Mouse (Mus musculus) MEL (cell line): Measurements from ENCODE around the gene Slc9a3r1. TPM values are rescaled to one million over a fixed set of nuclear protein-coding genes. Genes with fewer than 3 reads are reported as not detected.
A peak's percentile ranks its signal among the peaks of the same experiment; 100 is the strongest.

ENCODE experiments used
- DNase-seq: peaks from one replicate; pipeline ENCODE4 v3.0.0; 2011; ENCODE audit warnings: low read depth, low spot score
- H3K27ac ChIP-seq: 2 replicates; pipeline ENCODE4 v1.5.1; 2012; ENCODE audit warnings: low read depth, mild to moderate bottlenecking, control low read depth, low read length, moderate library complexity; ENCODE audit not compliant: control insufficient read depth
- H3K27me3 ChIP-seq, 2 experiments: fragments of 150-350 bp in 1 of 2; sonication (generic) in 1 of 2; 2 replicates each; pipeline ENCODE4 v1.6.1; 2012; ENCODE audit warnings: low read length in 2 of 2, mild to moderate bottlenecking in 2 of 2, improper control_type of control experiment in 1 of 2, moderate library complexity in 1 of 2; ENCODE audit not compliant: insufficient read depth in 2 of 2, control insufficient read depth in 1 of 2
- H3K36me3 ChIP-seq, 2 experiments: 2 replicates each; pipeline ENCODE4 v1.6.1; 2012 to 2014; ENCODE audit warnings: low read length in 2 of 2, improper control_type of control experiment in 1 of 2, inconsistent platforms in 1 of 2, mild to moderate bottlenecking in 1 of 2; ENCODE audit not compliant: insufficient read depth in 2 of 2, control insufficient read depth in 1 of 2
- H3K4me1 ChIP-seq, 2 experiments: fragments of 150-350 bp in 1 of 2; sonication (generic) in 1 of 2; 2 replicates each; pipeline ENCODE4 v1.6.1; 2012; ENCODE audit warnings: low read length in 2 of 2, improper control_type of control experiment in 1 of 2, mild to moderate bottlenecking in 1 of 2; ENCODE audit not compliant: insufficient read depth in 2 of 2, control insufficient read depth in 1 of 2
- H3K4me3 ChIP-seq, 2 experiments: fragments of 150-350 bp in 1 of 2; sonication (generic) in 1 of 2; 2 replicates each; pipeline ENCODE4 v1.5.1; 2012; ENCODE audit warnings: low read depth in 2 of 2, low read length in 2 of 2, mild to moderate bottlenecking in 2 of 2, moderate library complexity in 2 of 2, control low read depth in 1 of 2, improper control_type of control experiment in 1 of 2; ENCODE audit not compliant: control insufficient read depth in 1 of 2, insufficient read depth in 1 of 2
- H3K79me2 ChIP-seq: 2 replicates; pipeline ENCODE4 v1.6.1; 2012; ENCODE audit warnings: mild to moderate bottlenecking, low read length, moderate library complexity; ENCODE audit not compliant: control insufficient read depth, poor library complexity, insufficient read depth
- H3K9ac ChIP-seq: 2 replicates; pipeline ENCODE4 v1.6.1; 2012; ENCODE audit warnings: low read depth, mild to moderate bottlenecking, control low read depth, low read length, moderate library complexity; ENCODE audit not compliant: control insufficient read depth, poor library complexity, severe bottlenecking
- H3K9me3 ChIP-seq: fragments of 150-350 bp; sonication (generic); replicated peaks from 2 replicates; pipeline ENCODE4 v1.6.1; 2012; ENCODE audit warnings: mild to moderate bottlenecking, low read length, improper control_type of control experiment, moderate library complexity; ENCODE audit not compliant: insufficient read depth
- BHLHE40 ChIP-seq: IDR thresholded peaks from 2 replicates; pipeline ENCODE4 v1.6.1; 2012; ENCODE audit warnings: low read depth, mild to moderate bottlenecking, inconsistent platforms, low read length, improper control_type of control experiment, borderline replicate concordance
- CTCF ChIP-seq, 3 experiments: IDR thresholded peaks in 2 of 3; conservative IDR thresholded peaks in 1 of 3; 2 replicates each; pipeline ENCODE4 v1.5.1; 2011 to 2012; ENCODE audit warnings: low read length in 3 of 3, low read depth in 2 of 3, mild to moderate bottlenecking in 2 of 3, improper control_type of control experiment in 1 of 3, inconsistent platforms in 1 of 3, mixed read lengths in 1 of 3, moderate library complexity in 1 of 3; ENCODE audit not compliant: control insufficient read depth in 1 of 3, insufficient read depth in 1 of 3, poor library complexity in 1 of 3, severe bottlenecking in 1 of 3
- ELF1 ChIP-seq: IDR thresholded peaks from 2 replicates; pipeline ENCODE4 v1.6.1; 2014; ENCODE audit warnings: low read depth, mild to moderate bottlenecking, inconsistent platforms, low read length, improper control_type of control experiment, moderate library complexity
- EP300 ChIP-seq, 2 experiments: IDR thresholded peaks; 2 replicates each; pipeline ENCODE4 v1.6.1; 2011; ENCODE audit warnings: improper control_type of control experiment in 2 of 2, low read length in 2 of 2, low read depth in 1 of 2, mild to moderate bottlenecking in 1 of 2
- GABPA ChIP-seq: IDR thresholded peaks from 2 replicates; pipeline ENCODE4 v1.6.1; 2012; ENCODE audit warnings: low read depth, mild to moderate bottlenecking, inconsistent platforms, low read length, improper control_type of control experiment, moderate library complexity
- GATA1 ChIP-seq: IDR thresholded peaks from 2 replicates; pipeline ENCODE4 v1.6.1; 2011; ENCODE audit warnings: low read depth, low read length, improper control_type of control experiment
- HCFC1 ChIP-seq: IDR thresholded peaks from 2 replicates; pipeline ENCODE4 v1.6.1; 2012; ENCODE audit warnings: low read depth, mild to moderate bottlenecking, inconsistent platforms, low read length, improper control_type of control experiment, moderate library complexity
- KAT2A ChIP-seq: conservative IDR thresholded peaks from 2 replicates; pipeline ENCODE4 v1.6.1; 2012; ENCODE audit warnings: low read depth, low read length, improper control_type of control experiment, inconsistent platforms
- MAFK ChIP-seq: IDR thresholded peaks from 2 replicates; pipeline ENCODE4 v1.6.1; 2011; ENCODE audit warnings: low read depth, mild to moderate bottlenecking, low read length, improper control_type of control experiment, borderline replicate concordance
- MAZ ChIP-seq: IDR thresholded peaks from 2 replicates; pipeline ENCODE4 v1.6.1; 2012; ENCODE audit warnings: low read depth, mild to moderate bottlenecking, inconsistent platforms, low read length, improper control_type of control experiment
- MEF2A ChIP-seq: IDR thresholded peaks from 2 replicates; pipeline ENCODE4 v1.6.1; 2014; ENCODE audit warnings: low read depth, mild to moderate bottlenecking, inconsistent platforms, low read length, improper control_type of control experiment; ENCODE audit not compliant: poor library complexity, insufficient replicate concordance, severe bottlenecking; ENCODE audit errors: extremely low read depth
- MXI1 ChIP-seq: IDR thresholded peaks from 2 replicates; pipeline ENCODE4 v1.6.1; 2011; ENCODE audit warnings: mild to moderate bottlenecking, low read depth, low read length, improper control_type of control experiment
- MYC ChIP-seq: IDR thresholded peaks from 2 replicates; pipeline ENCODE4 v1.6.1; 2011; ENCODE audit warnings: low read depth, mild to moderate bottlenecking, low read length, improper control_type of control experiment, moderate library complexity
- NELFE ChIP-seq: IDR thresholded peaks from 2 replicates; pipeline ENCODE4 v1.6.1; 2011; ENCODE audit warnings: low read depth, low read length, improper control_type of control experiment
- NRF1 ChIP-seq: IDR thresholded peaks from 2 replicates; pipeline ENCODE4 v1.6.1; 2014; ENCODE audit warnings: low read depth, mild to moderate bottlenecking, inconsistent platforms, low read length, improper control_type of control experiment, moderate library complexity; ENCODE audit not compliant: poor library complexity, insufficient read depth, severe bottlenecking
- POLR2A ChIP-seq, 2 experiments: IDR thresholded peaks; 2 replicates each; pipeline ENCODE4 v1.6.1; 2011 to 2012; ENCODE audit warnings: low read length in 2 of 2, mild to moderate bottlenecking in 2 of 2, control low read depth in 1 of 2, improper control_type of control experiment in 1 of 2, low read depth in 1 of 2, moderate library complexity in 1 of 2; ENCODE audit not compliant: control insufficient read depth in 1 of 2, insufficient read depth in 1 of 2, poor library complexity in 1 of 2
- POLR2AphosphoS2 ChIP-seq: IDR thresholded peaks from 2 replicates; pipeline ENCODE4 v1.6.1; 2011; ENCODE audit warnings: low read length, improper control_type of control experiment
- POLR2AphosphoS5 ChIP-seq: IDR thresholded peaks from 2 replicates; pipeline ENCODE4 v1.6.1; 2012; ENCODE audit warnings: low read depth, borderline replicate concordance, mild to moderate bottlenecking, inconsistent platforms, low read length, moderate library complexity, mixed read lengths
- RAD21 ChIP-seq: IDR thresholded peaks from 2 replicates; pipeline ENCODE4 v1.6.1; 2011; ENCODE audit warnings: mild to moderate bottlenecking, low read depth, low read length, improper control_type of control experiment
- RCOR1 ChIP-seq: IDR thresholded peaks from 2 replicates; pipeline ENCODE4 v1.6.1; 2012; ENCODE audit warnings: low read depth, mild to moderate bottlenecking, inconsistent platforms, low read length, improper control_type of control experiment
- SMC3 ChIP-seq: IDR thresholded peaks from 2 replicates; pipeline ENCODE4 v1.6.1; 2011; ENCODE audit warnings: low read depth, low read length, improper control_type of control experiment
- TAL1 ChIP-seq: IDR thresholded peaks from 2 replicates; pipeline ENCODE4 v1.6.1; 2012; ENCODE audit warnings: mild to moderate bottlenecking, inconsistent platforms, low read length, moderate library complexity, mixed read lengths
- TBP ChIP-seq: IDR thresholded peaks from 2 replicates; pipeline ENCODE4 v1.8.0; 2011; ENCODE audit warnings: low read depth, low read length, improper control_type of control experiment
- TCF12 ChIP-seq: IDR thresholded peaks from 2 replicates; pipeline ENCODE4 v1.6.1; 2014; ENCODE audit warnings: low read depth, mild to moderate bottlenecking, inconsistent platforms, low read length, improper control_type of control experiment, moderate library complexity
- UBTF ChIP-seq: IDR thresholded peaks from 2 replicates; pipeline ENCODE4 v1.6.1; 2012; ENCODE audit warnings: low read depth, mild to moderate bottlenecking, inconsistent platforms, low read length, improper control_type of control experiment, moderate library complexity, borderline replicate concordance; ENCODE audit not compliant: insufficient read depth
- USF1 ChIP-seq: IDR thresholded peaks from 2 replicates; pipeline ENCODE4 v1.6.1; 2014; ENCODE audit warnings: low read depth, mild to moderate bottlenecking, inconsistent platforms, low read length, improper control_type of control experiment, moderate library complexity
- USF2 ChIP-seq, 2 experiments: IDR thresholded peaks; 2 replicates each; pipeline ENCODE4 v1.6.1; 2011 to 2012; ENCODE audit warnings: improper control_type of control experiment in 2 of 2, low read length in 2 of 2, borderline replicate concordance in 1 of 2, inconsistent platforms in 1 of 2, low read depth in 1 of 2, mild to moderate bottlenecking in 1 of 2; ENCODE audit not compliant: insufficient read depth in 1 of 2
- ZC3H11A ChIP-seq: IDR thresholded peaks from 2 replicates; pipeline ENCODE4 v1.6.1; 2012; ENCODE audit warnings: low read depth, mild to moderate bottlenecking, inconsistent platforms, low read length, improper control_type of control experiment
- polyA plus RNA-seq, 2 experiments: library from polyadenylated mRNA; stranded (reverse) in 1 of 2; unstranded in 1 of 2; fragments of >175 nt in 1 of 2; fragments of >200 nt in 1 of 2; gene quantifications; 2 replicates each; pipeline versions ENCODE4 v1.2.1 to v1.2.4; 2012; ENCODE audit warnings: low replicate concordance in 2 of 2, low read depth in 1 of 2; ENCODE audit not compliant: insufficient read length in 2 of 2, insufficient read depth in 1 of 2, missing spikeins in 1 of 2
- total RNA-seq: library from RNA; depleted of rRNA; stranded (reverse); fragments of 300-350 nt; gene quantifications from 2 replicates; pipeline ENCODE4 v1.2.3, GENCODE M21; 2012

Slc9a3r1 gene
- total and polyA plus RNA-seq, 3 experiments, result 112 to 127 TPM; not detected in 1

GRCm38 (mm10) chr11:115202316-115202715 is 39.2 kb downstream of the Slc9a3r1 start:
- Histone ChIP-seq H3K27me3 (no peaks in the 10 kb centered on the region), H3K27ac (no peak overlapping the region), H3K4me1 (peaks cover 20 to 25% of the 10 kb centered on the region in 2 experiments), H3K9ac (no peak overlapping the region)
- TF ChIP-seq CTCF (IDR thresholded peaks at IDR 0.05 in 2 of 3, conservative IDR thresholded peaks at IDR 0.05 in 1 of 3; ENCODE audit: control insufficient read depth in 1 of 3, insufficient read depth in 1 of 3, low read depth in 2 of 3, low read length in 3 of 3, poor library complexity in 1 of 3, severe bottlenecking in 1 of 3), result peak; percentile 81 to 97 (median 93)
- no peak for TF ChIP-seq EP300 (IDR thresholded peaks at IDR 0.05; ENCODE audit: low read depth in 1 of 2, low read length in 2 of 2)
- TF ChIP-seq UBTF, result no peak
- TF ChIP-seq GATA1, result no peak
- TF ChIP-seq BHLHE40, result no peak
- TF ChIP-seq MYC, result no peak
- TF ChIP-seq NRF1, result no peak
- TF ChIP-seq MAZ, result no peak
- TF ChIP-seq USF1, result no peak
- TF ChIP-seq POLR2AphosphoS2, result no peak
- no peak for TF ChIP-seq TCF12
- TF ChIP-seq HCFC1, result no peak
- TF ChIP-seq ZC3H11A, result peak; percentile 46
- TF ChIP-seq NELFE, result no peak
- TF ChIP-seq KAT2A, result no peak
- TF ChIP-seq TBP, result no peak
- no peak for TF ChIP-seq GABPA
- peak; percentile 80 for TF ChIP-seq SMC3
- peak; percentile 83 for TF ChIP-seq RAD21
- TF ChIP-seq MAFK, result no peak
- TF ChIP-seq MEF2A, result no peak
- TF ChIP-seq POLR2AphosphoS5, result no peak
- no peak for TF ChIP-seq POLR2A (IDR thresholded peaks at IDR 0.05; ENCODE audit: control insufficient read depth in 1 of 2, insufficient read depth in 1 of 2, low read depth in 1 of 2, low read length in 2 of 2, poor library complexity in 1 of 2)
- no peak for TF ChIP-seq USF2 (IDR thresholded peaks at IDR 0.05; ENCODE audit: borderline replicate concordance in 1 of 2, insufficient read depth in 1 of 2, low read depth in 1 of 2, low read length in 2 of 2)
- TF ChIP-seq TAL1, result no peak
- no peak for TF ChIP-seq RCOR1
- no peak for TF ChIP-seq ELF1
- no peak for TF ChIP-seq MXI1
- TF ChIP-seq, all 39 proteins: peak for 4
- Histone ChIP-seq H3K36me3 (peaks cover 8 to 26% of the 10 kb centered on the region in 2 experiments), H3K4me3 (no peak overlapping the region), H3K9me3 (no peaks in the 10 kb centered on the region), H3K79me2 (no peaks in the 10 kb centered on the region)
- peak; percentile 80 for DNase-seq
